Mouse (Mus musculus) olfactory bulb, adult 2 months (tissue): ENCODE data around the gene Tbl3.

ENCODE experiments used
- CTCF ChIP-seq: fragments of 200-500 bp; IDR thresholded peaks from 2 replicates; pipeline ENCODE4 v1.5.1; 2012; ENCODE audit warnings: low read depth, mild to moderate bottlenecking, low read length, moderate library complexity; ENCODE audit not compliant: insufficient read depth
- POLR2A ChIP-seq: fragments of 200-500 bp; IDR thresholded peaks from 2 replicates; pipeline ENCODE4 v1.6.1; 2012; ENCODE audit warnings: mild to moderate bottlenecking, low read depth, low read length, moderate library complexity; ENCODE audit not compliant: insufficient read depth

DNA sequence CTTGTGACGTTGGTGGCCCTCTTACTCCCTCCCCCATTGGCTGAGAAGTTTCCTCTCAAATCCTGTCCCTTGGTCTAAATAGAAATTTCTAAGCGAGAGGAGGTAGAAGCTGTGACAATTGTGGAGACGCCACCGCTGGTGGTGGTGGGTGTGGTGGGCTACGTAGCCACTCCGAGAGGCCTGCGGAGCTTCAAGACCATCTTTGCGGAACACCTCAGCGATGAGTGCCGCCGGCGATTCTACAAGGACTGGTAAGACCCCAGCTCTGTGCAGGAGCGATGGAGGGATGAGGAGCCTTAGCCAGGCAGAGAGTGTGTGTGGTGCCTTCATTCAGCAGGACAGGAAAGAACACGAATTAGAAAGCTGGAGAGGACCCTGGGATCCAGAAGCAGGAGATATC is 23.3 kb upstream of the Tbl3 start:
- no peak for TF ChIP-seq POLR2A
- no peak for TF ChIP-seq CTCF
